Comparison of ENCODE assay signal across 9 mouse cellular contexts in the genomic region with DNA sequence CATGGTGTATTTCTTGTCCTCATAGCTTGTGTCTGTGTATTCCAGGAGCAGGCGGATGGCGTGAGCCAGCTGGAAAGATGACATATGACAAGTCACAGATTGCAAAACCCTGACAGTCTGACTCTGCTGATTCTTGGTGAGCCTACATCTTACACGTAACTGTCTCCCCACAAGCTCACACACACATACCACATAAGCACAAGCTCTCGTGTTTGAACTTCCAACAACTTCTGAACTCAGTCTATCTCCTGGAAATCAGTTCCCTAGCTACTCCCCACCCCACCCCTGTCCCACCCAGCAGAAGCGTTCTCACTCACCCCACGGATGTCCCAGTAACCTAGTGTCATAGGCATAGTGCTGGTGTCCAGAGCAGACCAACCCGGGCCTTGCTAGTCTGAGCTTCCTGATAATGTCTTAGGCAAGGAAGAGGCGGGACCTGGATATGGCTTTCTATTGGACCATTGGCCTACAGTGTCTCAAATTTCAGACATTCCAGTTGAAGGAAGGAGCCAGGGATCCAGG. TPM values are rescaled to one million over a fixed set of nuclear protein-coding genes. Genes with fewer than 3 reads are reported as not detected.
A peak's percentile ranks its signal among the peaks of the same experiment; 100 is the strongest.
DNase-seq lines count a peak whose midpoint lies in the region; ATAC-seq and TF ChIP-seq lines count a peak whose summit lies in the region.
"Had no signal": no experiment of that assay in that cellular context is flagged by ENCODE, and none has a peak within 500 bp of the region (broad histone marks: within the 10 kb centered on the region; RNA-seq: fewer than 3 reads in every experiment).

A gene (minus strand): TSS at position 413 of the 522 bp plus-strand sequence.

- peaks cover 29% of the 10 kb centered on the region for H3K4me1 ChIP-seq in heart, embryonic 13.5 days
- no peaks in the 10 kb centered on the region for H3K4me1 ChIP-seq in neural tube, embryonic 13.5 days (replicated peaks)

- no peaks in the 10 kb centered on the region for H3K36me3 ChIP-seq in heart, embryonic 13.5 days
- no peaks in the 10 kb centered on the region for H3K36me3 ChIP-seq in neural tube, embryonic 13.5 days
- H3K36me3 ChIP-seq: G1E had no signal

- no peak within 1 kb of the TSS for H3K27ac ChIP-seq in layer of hippocampus, adult 2 months
- H3K27ac ChIP-seq in heart, embryonic 13.5 days (replicated peaks) = peak within 1 kb of the TSS; percentile 5
- H3K27ac ChIP-seq in neural tube, embryonic 13.5 days (replicated peaks) = no peak within 1 kb of the TSS

- H3K4me2 ChIP-seq in heart, embryonic 13.5 days = peak within 1 kb of the TSS; percentile 59
- H3K4me2 ChIP-seq in neural tube, embryonic 13.5 days = no peak within 1 kb of the TSS

- no peak for TF ChIP-seq CTCF in layer of hippocampus, adult 2 months (conservative IDR thresholded peaks at IDR 0.05)

- H3K4me3 ChIP-seq in layer of hippocampus, adult 2 months = no peak within 1 kb of the TSS
- H3K4me3 ChIP-seq in heart, embryonic 13.5 days = peak within 1 kb of the TSS; percentile 38
- no peak within 1 kb of the TSS for H3K4me3 ChIP-seq in neural tube, embryonic 13.5 days

- no peaks in the 10 kb centered on the region for H3K9me3 ChIP-seq in heart, embryonic 13.5 days
- no peaks in the 10 kb centered on the region for H3K9me3 ChIP-seq in neural tube, embryonic 13.5 days
- H3K9me3 ChIP-seq: G1E had no signal

- H3K27me3 ChIP-seq in heart, embryonic 13.5 days (replicated peaks) = no peaks in the 10 kb centered on the region
- H3K27me3 ChIP-seq in neural tube, embryonic 13.5 days = no peaks in the 10 kb centered on the region

- WGBS in heart, embryonic 13.5 days = 27% methylated on average over 8 of the region's 8 CpGs
- WGBS in large intestine, adult 2 months = 19% methylated on average over 8 of the region's 8 CpGs
- 59% methylated on average over 8 of the region's 8 CpGs for WGBS in neural tube, embryonic 13.5 days

- DNase-seq in layer of hippocampus, adult 2 months (ENCODE audit: low spot score in 2 of 2) = peak; percentile 23 to 52
- no peak for DNase-seq in layer of hippocampus, postnatal 14 days (ENCODE audit: low spot score in 2 of 2)
- DNase-seq in embryo, embryonic 10.5 days (ENCODE audit: low spot score) = peak; percentile 70
- no peak for DNase-seq in large intestine, adult 2 months (ENCODE audit: low read depth, low spot score)
- DNase-seq in T-cell, adult 2 months (ENCODE audit: low spot score) = no peak
- no peak for DNase-seq in B cell, adult 2 months

- ATAC-seq in heart, embryonic 13.5 days (ENCODE audit: extremely low read depth, insufficient number of reproducible peaks, low FRiP score, low TSS enrichment) = no peak
- ATAC-seq in neural tube, embryonic 13.5 days (ENCODE audit: low read depth) = no peak

- H3K9ac ChIP-seq in heart, embryonic 13.5 days = peak within 1 kb of the TSS; percentile 42
- H3K9ac ChIP-seq in neural tube, embryonic 13.5 days = no peak within 1 kb of the TSS

RNA-seq across cellular contexts. Expression of the gene that starts here (rescaled TPM):
- total RNA-seq in layer of hippocampus, adult 2 months (2021) = 1 to 10 TPM; 2.3 to 3.6 TPM
- 1 to 10 TPM; 2.2 to 4.0 TPM for total RNA-seq in layer of hippocampus, postnatal 14 days (2021)
- 52.9 and 53.5 TPM in 2 replicates for polyA plus RNA-seq in heart, embryonic 13.5 days (2015; fragmentation: Nextera tagmentation; extraction: Ambion mirVana)
- polyA plus RNA-seq in large intestine, adult 2 months (2012; rRNA removed) = 40.2 and 44.1 TPM in 2 replicates
- polyA plus RNA-seq in neural tube, embryonic 13.5 days (2015; fragmentation: Nextera tagmentation; extraction: Ambion mirVana) = 10.3 and 10.9 TPM in 2 replicates
- total RNA-seq: G1E had no signal
- polyA plus RNA-seq: G1E had no signal

Comparison
In these comparisons a context has a peak if more than half of its experiments do, and no peak if none do; other contexts are left out.
1. DNase-seq: peak in layer of hippocampus, adult 2 months (2 of 2) and embryo, embryonic 10.5 days (single experiment); none in layer of hippocampus, postnatal 14 days (0 of 2), large intestine, adult 2 months (single experiment), T-cell, adult 2 months (single experiment) and B cell, adult 2 months (0 of 2).